Mouse (Mus musculus) layer of hippocampus, adult 2 months (tissue): ENCODE data around the gene Rexo1. TPM values are rescaled to one million over a fixed set of nuclear protein-coding genes. Genes with fewer than 3 reads are reported as not detected.
"Not testable (repeated sequence)": the region's sequence is repeated elsewhere in the genome, so short reads cannot be mapped to it uniquely, and the experiment has no call there.

ENCODE experiments used
- DNase-seq, 2 experiments: peaks; one replicate each; pipeline ENCODE4 v3.0.0; 2022; ENCODE audit warnings: low spot score in 2 of 2
- H3K27ac ChIP-seq: fragments of 200-600 bp; 2 replicates; pipeline ENCODE4 v1.8.1; 2022
- H3K4me3 ChIP-seq: fragments of 200-600 bp; 2 replicates; pipeline ENCODE4 v1.8.1; 2022; ENCODE audit warnings: mild to moderate bottlenecking
- CTCF ChIP-seq: fragments of 200-600 bp; conservative IDR thresholded peaks from 2 replicates; pipeline ENCODE4 v1.8.1; 2022; ENCODE audit warnings: antibody characterized with exemption, mild to moderate bottlenecking, moderate library complexity
- long read RNA-seq, 2 experiments: library from polyadenylated mRNA; stranded (forward); transcript quantifications; one replicate each; pipeline ENCODE4 v2.0.0; 2021; ENCODE audit warnings: borderline mapping rate in 2 of 2
- total RNA-seq, 2 experiments: library from RNA; stranded (reverse); gene quantifications; 2 replicates each; pipeline ENCODE4 v1.2.3; 2021

Rexo1 gene
- total RNA-seq, result 10 to 100 TPM; 51.6 to 52.8 TPM
- long read RNA-seq, experiment 1, full-length matches to known transcripts, result 31 of 72 reads
- long read RNA-seq, experiment 1, partial matches to known transcripts, result 13 of 72 reads
- long read RNA-seq, experiment 1, other reads (novel, unspliced or antisense), result 28 of 72 reads
- long read RNA-seq, experiment 2, full-length matches to known transcripts, result 54 of 90 reads
- long read RNA-seq, experiment 2, partial matches to known transcripts, result 13 of 90 reads
- long read RNA-seq, experiment 2, other reads (novel, unspliced or antisense), result 23 of 90 reads

DNA sequence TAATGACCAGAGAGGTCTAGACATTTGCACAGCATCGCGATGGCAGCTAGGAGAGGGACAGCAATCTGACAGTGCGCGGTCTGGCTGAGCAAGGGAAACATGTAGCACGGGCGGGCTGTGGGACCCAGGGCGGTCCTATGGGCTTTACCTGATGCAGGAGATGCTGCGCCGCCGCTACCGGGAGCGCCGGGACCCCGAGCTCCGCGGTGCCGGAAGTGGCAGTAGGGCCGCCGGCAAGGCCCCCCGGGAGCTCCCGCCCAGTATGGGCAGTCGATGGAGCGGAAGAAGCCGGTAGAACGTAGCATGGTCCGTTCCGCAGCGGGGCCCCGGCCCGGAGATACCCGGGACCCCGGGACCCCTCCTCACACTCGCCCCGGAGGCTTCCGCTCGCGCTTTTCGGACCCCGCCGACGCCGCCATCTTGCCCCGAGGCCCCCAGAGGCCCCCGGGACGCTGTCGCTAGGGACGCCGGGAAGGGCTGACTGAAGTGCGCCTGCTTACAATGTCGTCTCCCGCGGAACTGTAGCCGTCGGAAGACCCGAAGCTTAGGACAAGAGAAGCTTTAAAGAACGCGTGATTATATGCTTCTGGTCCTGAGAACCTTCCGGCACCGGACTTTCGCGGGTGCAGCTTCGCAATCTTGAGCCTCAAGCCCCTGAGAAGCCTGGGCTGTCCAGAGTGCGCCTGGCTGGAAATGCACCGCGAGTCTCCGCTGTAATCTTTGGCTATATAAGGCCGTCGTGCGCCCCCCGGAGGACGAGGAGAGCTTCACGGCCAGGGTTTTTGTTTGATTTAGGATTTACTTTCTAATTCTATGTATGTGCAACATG, at the start of gene Rexo1:
Rexo1 (minus strand) TSS at position 445 of the 829 bp plus-strand sequence.
- H3K27ac ChIP-seq, result peak within 1 kb of the TSS; percentile 100
- TF ChIP-seq CTCF, result peak; percentile 91
- H3K4me3 ChIP-seq, result peak within 1 kb of the TSS; percentile 99
- peak; percentile 92 for DNase-seq

DNA sequence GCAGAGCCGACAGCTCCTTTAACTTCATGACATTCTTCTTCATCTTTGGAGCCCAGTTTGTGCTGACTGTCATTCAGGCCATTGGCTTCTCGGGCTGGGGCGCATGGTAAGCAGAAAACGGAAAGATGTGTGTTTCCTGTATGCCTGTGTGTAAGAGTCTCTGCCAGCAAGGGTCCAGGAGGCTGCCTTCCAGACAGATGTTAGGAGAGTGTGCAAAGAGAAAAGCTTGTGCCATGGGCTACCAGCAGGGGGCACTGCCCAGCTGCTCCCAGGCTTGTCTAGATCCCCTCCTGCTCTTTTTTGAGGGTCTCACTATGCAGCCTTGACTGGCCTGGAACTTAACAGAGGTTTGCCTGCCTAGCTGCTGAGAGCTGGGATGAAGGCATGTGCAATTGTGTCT, 49.7 kb upstream of the Rexo1 start:
- TF ChIP-seq CTCF, result peak; percentile 92
- Histone ChIP-seq H3K27ac (no peak overlapping the region), H3K4me3 (no peak overlapping the region)
- peak in 1 of 2 experiments; percentile 48 for DNase-seq

DNA sequence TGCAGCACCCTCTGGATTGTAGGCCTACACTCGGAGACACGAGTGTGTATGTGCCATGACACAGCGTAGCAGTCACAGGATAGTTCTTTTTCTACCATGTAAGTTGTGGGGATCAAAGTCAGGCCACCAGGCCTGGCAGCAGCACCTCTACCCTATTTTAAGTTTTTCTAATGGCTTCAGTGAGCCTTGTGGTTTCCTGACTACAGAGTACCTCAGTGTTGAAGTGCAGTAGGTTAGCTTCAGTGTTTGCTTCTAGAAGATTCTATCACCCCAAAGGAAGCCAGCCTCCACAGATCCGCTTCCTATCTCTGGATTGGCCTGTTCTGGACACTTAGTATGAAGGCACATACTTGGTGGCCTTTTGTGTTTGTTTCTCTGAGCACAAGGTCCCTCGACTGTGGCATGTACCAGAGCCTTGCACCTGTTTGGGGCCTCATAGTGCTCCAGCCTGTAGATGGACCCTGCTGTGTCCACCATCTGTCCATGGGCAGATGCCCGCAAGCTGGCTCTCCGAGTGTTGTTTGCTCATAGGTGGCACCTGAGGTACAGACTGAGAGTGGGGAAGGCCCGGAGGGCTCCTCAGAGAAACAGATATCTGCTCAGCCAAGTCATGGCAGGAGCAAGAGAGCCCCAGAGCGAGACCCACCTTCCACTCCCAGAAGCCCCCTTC, 48.9 kb upstream of the Rexo1 start:
- no peak for TF ChIP-seq CTCF
- no peak overlapping the region for H3K27ac ChIP-seq
- DNase-seq, result no peak

DNA sequence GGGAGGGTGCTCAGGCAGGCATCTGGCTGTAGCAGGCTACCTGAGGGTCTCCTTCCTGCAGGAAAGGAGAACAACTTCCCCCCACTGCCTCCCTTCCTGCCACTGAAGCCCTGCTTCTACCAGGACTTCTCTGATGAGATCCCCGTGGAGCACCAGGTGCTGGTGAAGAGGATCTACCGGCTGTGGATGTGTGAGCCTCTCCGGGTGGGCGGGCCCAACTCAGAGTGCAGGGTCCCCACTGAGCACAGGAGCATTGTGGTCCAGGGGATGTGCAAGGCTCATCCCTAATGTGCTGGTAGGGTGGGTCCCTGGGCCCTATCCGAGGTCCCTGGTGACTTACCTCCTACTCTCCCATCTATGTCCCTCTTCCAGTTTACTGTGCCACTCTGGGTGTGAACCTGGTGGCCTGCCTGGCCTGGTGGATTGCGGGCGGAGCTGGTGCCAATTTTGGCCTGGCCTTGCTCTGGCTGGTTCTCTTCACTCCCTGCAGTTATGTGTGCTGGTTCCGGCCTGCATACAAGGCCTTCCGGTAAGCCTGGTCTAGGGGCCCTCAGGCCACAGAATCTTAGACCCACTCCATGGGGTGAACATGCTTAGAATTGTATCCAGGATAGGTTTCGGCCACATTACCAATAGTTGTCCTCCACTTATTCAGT, 48.0 kb upstream of the Rexo1 start:
- no peak for DNase-seq
- H3K4me3 ChIP-seq, result no peak overlapping the region
- no peak overlapping the region for H3K27ac ChIP-seq
- no peak for TF ChIP-seq CTCF

More for the DNA sequence above, 48.9 kb upstream of the Rexo1 start:
- H3K4me3 ChIP-seq, result no peak overlapping the region

DNA sequence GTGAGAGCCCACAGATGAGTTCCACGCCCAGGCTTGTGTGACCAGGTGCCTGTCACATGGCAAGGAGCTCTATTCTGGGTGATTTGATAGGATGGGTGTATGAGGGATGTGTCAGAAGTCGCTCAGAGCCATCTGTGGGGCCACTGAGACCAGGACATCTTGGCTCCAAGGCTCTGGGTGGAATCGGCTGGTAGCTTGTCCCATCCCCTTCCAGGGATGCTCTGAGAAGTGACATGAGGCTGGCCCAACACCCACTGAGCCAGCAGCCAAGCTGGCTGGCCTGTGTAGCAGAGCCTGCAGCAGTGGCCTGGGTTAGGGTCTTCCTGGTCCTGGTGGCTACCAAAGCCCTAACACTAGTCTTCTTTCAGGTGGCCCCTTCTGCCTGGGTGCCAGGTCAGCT, 47.1 kb upstream of the Rexo1 start:
- TF ChIP-seq CTCF, result no peak
- no peak overlapping the region for H3K4me3 ChIP-seq
- no peak for DNase-seq
- no peak overlapping the region for H3K27ac ChIP-seq

DNA sequence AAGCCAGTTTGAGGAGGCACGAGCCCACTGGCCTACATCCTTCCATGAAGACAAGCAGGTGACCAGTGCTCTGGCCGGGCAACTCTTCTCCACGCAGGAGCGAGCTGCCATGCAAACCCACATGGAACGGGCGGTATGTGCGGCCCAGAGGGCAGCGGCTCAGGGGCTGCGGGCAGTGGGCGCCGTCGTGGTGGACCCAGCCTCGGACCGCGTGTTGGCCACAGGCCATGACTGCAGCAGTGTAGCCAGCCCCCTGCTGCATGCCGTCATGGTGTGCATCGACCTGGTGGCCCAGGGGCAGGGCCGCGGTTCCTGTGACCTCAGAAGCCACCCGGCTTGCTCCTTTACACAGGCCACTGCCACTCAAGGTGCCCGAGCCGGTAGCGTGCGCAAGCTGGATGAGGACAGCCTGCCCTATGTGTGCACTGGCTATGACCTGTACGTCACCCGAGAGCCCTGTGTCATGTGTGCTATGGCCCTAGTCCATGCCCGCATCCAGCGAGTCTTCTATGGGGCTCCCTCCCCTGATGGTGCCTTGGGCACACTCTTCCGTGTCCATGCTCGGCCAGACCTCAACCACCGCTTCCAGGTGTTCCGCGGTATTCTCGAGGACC, 45.5 kb upstream of the Rexo1 start:
- no peak for DNase-seq
- no peak for TF ChIP-seq CTCF
- H3K4me3 ChIP-seq, result no peak overlapping the region
- H3K27ac ChIP-seq, result no peak overlapping the region

DNA sequence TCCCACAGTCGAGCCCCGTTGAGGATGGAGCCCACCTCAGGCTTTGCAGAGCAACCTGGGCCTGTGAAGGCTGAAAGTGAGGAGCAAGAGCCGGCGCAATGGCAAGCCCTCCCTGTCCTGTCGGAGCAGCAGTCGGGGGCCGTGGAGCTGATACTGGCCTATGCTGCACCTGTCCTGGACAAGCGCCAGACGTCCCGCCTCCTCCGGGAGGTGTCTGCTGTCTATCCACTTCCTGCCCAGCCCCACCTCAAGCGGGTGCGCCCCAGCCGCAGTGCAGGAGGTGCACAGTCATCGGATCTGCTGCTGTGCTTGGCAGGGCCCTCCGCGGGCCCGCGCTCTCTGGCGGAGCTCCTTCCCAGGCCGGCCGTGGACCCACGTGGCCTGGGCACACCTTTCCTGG, 44.9 kb upstream of the Rexo1 start:
- TF ChIP-seq CTCF, result no peak
- no peak overlapping the region for H3K4me3 ChIP-seq
- no peak overlapping the region for H3K27ac ChIP-seq
- DNase-seq, result no peak

DNA sequence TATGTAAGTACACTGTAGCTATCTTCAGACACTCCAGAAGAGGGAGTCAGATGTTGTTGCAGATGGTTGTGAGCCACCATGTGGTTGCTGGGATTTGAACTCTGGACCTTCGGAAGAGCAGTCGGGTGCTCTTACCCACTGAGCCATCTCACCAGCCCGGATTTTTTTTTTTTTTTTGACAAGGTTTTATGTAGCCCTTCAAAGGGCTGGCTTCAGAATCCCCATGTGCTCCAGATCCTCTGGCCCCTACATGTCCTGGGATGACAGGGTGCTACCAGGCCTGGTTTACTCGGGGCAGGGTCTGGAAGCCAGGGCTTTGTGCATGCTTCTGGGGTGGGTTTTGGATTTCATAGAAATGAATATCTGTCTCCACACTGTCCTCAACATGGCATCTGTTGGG, 44.4 kb upstream of the Rexo1 start, which contains the start of gene Gm49322:
Gm49322 (plus strand) TSS at position 301 of the 400 bp plus-strand sequence.
- not testable (repeated sequence) for DNase-seq

DNA sequence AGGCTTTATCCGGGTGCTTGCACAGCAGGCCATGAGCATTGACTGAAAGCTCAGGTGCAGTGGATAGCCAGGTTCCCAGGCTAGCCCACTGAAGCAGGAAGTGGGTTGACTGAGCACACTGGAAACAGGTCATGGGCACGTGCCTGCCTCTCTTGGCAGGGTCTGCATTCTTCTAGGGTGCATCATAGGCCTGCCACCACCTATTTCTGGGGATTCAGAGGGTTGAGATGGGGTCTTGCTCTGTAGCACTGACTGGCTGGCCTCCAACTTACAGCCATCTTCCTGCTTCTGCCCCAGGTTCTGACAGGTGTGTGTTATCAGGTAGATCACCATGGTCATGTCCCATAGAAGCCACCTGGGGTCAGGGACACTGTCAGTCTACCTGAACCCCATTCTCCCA, 43.6 kb upstream of the Rexo1 start:
- Histone ChIP-seq H3K27ac (no peak overlapping the region), H3K4me3 (no peak overlapping the region)
- no peak for TF ChIP-seq CTCF
- DNase-seq, result no peak

More for the DNA sequence above, 44.4 kb upstream of the Rexo1 start, which contains the start of gene Gm49322:
- H3K4me3 ChIP-seq, H3K27ac ChIP-seq: not testable (repeated sequence)

DNA sequence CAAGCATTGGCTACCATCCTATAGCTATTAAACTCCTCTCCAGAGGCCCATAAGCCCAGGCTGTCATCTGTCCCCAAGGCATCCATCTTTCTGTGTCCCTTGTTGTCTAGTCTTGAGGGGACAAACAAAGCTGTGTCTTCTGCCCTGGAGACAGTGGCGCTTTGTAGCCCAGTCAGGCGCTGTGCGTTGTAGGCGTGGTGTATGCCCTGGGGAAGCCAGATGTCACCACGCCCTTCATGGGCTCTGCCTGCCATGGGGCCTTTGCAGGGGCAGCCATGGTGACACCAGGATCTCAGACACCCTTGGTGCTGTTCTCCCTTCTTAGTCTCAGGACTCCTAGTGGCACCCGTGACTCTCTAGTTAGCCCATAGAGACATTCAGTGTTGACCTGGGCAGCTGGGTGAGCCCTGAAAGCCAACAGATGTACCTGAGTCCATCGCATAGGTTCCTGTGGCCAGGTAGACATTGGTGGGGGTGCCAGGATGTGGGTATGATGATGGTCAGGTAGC, 42.7 kb upstream of the Rexo1 start:
- TF ChIP-seq CTCF, result no peak
- peak in 1 of 2 experiments; percentile 39 for DNase-seq
- H3K4me3 ChIP-seq, result peak overlapping the region; percentile 84
- H3K27ac ChIP-seq, result peak overlapping the region; percentile 93

DNA sequence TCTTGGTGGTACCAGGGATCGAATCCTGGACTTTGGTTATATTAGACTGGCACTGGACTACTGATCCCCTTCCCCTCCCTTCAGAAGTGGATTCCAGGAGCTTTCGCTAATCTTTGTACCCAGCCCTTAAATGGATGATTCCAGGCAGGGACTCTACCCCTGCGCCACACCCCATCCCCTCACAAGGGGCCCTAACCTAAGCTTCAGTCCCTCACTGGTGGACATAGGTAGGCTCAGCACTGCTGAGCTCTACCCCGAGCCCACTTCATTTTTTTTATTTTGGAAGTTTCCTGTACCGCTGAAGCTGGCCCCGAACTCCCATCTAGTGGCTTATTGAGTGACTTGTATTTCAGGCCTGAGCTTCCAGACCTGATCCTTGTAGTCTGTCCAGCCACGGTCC, 42.0 kb upstream of the Rexo1 start:
- no peak for TF ChIP-seq CTCF
- H3K27ac ChIP-seq, result peak overlapping the region; percentile 93
- peak overlapping the region; percentile 84 for H3K4me3 ChIP-seq
- DNase-seq, result no peak
